Mouse (Mus musculus): Measurements from ENCODE around the gene Actl6a. TPM values are rescaled to one million over a fixed set of nuclear protein-coding genes. Genes with fewer than 3 reads are reported as not detected.
A peak's percentile ranks its signal among the peaks of the same experiment; 100 is the strongest.

Gene Actl6a
- total and polyA plus RNA-seq, 2 experiments from 2014 or later, result 58.0 to 68.2 TPM

- Histone ChIP-seq H3K9me3 (replicated peaks; ENCODE audit: control insufficient read depth, low read length) (no peaks in the 10 kb centered on the region), H3K36me3 (replicated peaks; ENCODE audit: control insufficient read depth, insufficient read depth, low read length) (peaks cover 93% of the 10 kb centered on the region), H3K27ac (ENCODE audit: low read depth) (no peak overlapping the region), H3K27me3 (ENCODE audit: control insufficient read depth, insufficient read depth, low read length) (no peaks in the 10 kb centered on the region), H3K4me1 (ENCODE audit: control insufficient read depth, insufficient read depth) (no peaks in the 10 kb centered on the region), H3K4me2 (ENCODE audit: low read depth, low read length) (no peak overlapping the region), H3K4me3 (ENCODE audit: low read depth, low read length) (no peak overlapping the region), H3K9ac (replicated peaks; ENCODE audit: low read depth, low read length) (no peak overlapping the region)
- 92% methylated on average over 5 of the region's 5 CpGs for WGBS
- DNase-seq (ENCODE audit: low spot score) (no peak), ATAC-seq (ENCODE audit: insufficient read depth, low read depth) (no peak)
- TF ChIP-seq EP300 (IDR thresholded peaks at IDR 0.05; ENCODE audit: low read depth) (no peak), CTCF (IDR thresholded peaks at IDR 0.05; ENCODE audit: low read depth) (no peak)
Measured at GRCm38 (mm10) chr3:32718271-32718670, 12.2 kb downstream of the Actl6a start.

GRCm38 (mm10) chr3:32724191-32724590 lies 18.1 kb downstream of the Actl6a start:
- Histone ChIP-seq H3K9me3 (replicated peaks; ENCODE audit: control insufficient read depth, low read length) (no peaks in the 10 kb centered on the region), H3K27me3 (ENCODE audit: control insufficient read depth, insufficient read depth, low read length) (no peaks in the 10 kb centered on the region), H3K4me2 (ENCODE audit: low read depth, low read length) (no peak overlapping the region), H3K4me3 (ENCODE audit: low read depth, low read length) (no peak overlapping the region), H3K36me3 (replicated peaks; ENCODE audit: control insufficient read depth, insufficient read depth, low read length) (peaks cover 94% of the 10 kb centered on the region), H3K9ac (replicated peaks; ENCODE audit: low read depth, low read length) (no peak overlapping the region), H3K4me1 (ENCODE audit: control insufficient read depth, insufficient read depth) (no peaks in the 10 kb centered on the region), H3K27ac (ENCODE audit: low read depth) (no peak overlapping the region)
- 95% methylated on average over 7 of the region's 7 CpGs for WGBS
- no peak for ATAC-seq (ENCODE audit: insufficient read depth, low read depth)
- no peak for TF ChIP-seq EP300 (IDR thresholded peaks at IDR 0.05; ENCODE audit: low read depth)
- TF ChIP-seq CTCF (IDR thresholded peaks at IDR 0.05; ENCODE audit: low read depth), result no peak
- no peak for DNase-seq (ENCODE audit: low spot score)

- H3K9ac ChIP-seq (replicated peaks; ENCODE audit: low read depth, low read length), result no peak overlapping the region
- H3K36me3 ChIP-seq (replicated peaks; ENCODE audit: control insufficient read depth, insufficient read depth, low read length), result peaks cover 92% of the 10 kb centered on the region
- H3K4me3 ChIP-seq (ENCODE audit: low read depth, low read length), result no peak overlapping the region
- no peak for DNase-seq (ENCODE audit: low spot score)
- TF ChIP-seq EP300 (IDR thresholded peaks at IDR 0.05; ENCODE audit: low read depth), result no peak
- no peak for TF ChIP-seq CTCF (IDR thresholded peaks at IDR 0.05; ENCODE audit: low read depth)
- H3K9me3 ChIP-seq (replicated peaks; ENCODE audit: control insufficient read depth, low read length), result no peaks in the 10 kb centered on the region
- no peak overlapping the region for H3K4me2 ChIP-seq (ENCODE audit: low read depth, low read length)
- no peak for ATAC-seq (ENCODE audit: insufficient read depth, low read depth)
- H3K4me1 ChIP-seq (ENCODE audit: control insufficient read depth, insufficient read depth), result no peaks in the 10 kb centered on the region
- no peak overlapping the region for H3K27ac ChIP-seq (ENCODE audit: low read depth)
- 83% methylated on average over 5 of the region's 5 CpGs for WGBS
- no peaks in the 10 kb centered on the region for H3K27me3 ChIP-seq (ENCODE audit: control insufficient read depth, insufficient read depth, low read length)
Measured at GRCm38 (mm10) chr3:32725951-32726350, 19.9 kb downstream of the Actl6a start.

- 77% methylated on average over 4 of the region's 4 CpGs for WGBS
- peaks cover 92% of the 10 kb centered on the region for H3K36me3 ChIP-seq (replicated peaks; ENCODE audit: control insufficient read depth, insufficient read depth, low read length)
- no peak for ATAC-seq (ENCODE audit: insufficient read depth, low read depth)
- H3K4me2 ChIP-seq (ENCODE audit: low read depth, low read length), result no peak overlapping the region
- H3K9ac ChIP-seq (replicated peaks; ENCODE audit: low read depth, low read length), result no peak overlapping the region
- H3K27ac ChIP-seq (ENCODE audit: low read depth), result no peak overlapping the region
- no peaks in the 10 kb centered on the region for H3K27me3 ChIP-seq (ENCODE audit: control insufficient read depth, insufficient read depth, low read length)
- no peaks in the 10 kb centered on the region for H3K4me1 ChIP-seq (ENCODE audit: control insufficient read depth, insufficient read depth)
- no peak overlapping the region for H3K4me3 ChIP-seq (ENCODE audit: low read depth, low read length)
- DNase-seq (ENCODE audit: low spot score), result no peak
- TF ChIP-seq EP300 (IDR thresholded peaks at IDR 0.05; ENCODE audit: low read depth) (no peak), CTCF (IDR thresholded peaks at IDR 0.05; ENCODE audit: low read depth) (no peak)
- no peaks in the 10 kb centered on the region for H3K9me3 ChIP-seq (replicated peaks; ENCODE audit: control insufficient read depth, low read length)
Measured at GRCm38 (mm10) chr3:32727861-32728260, 21.8 kb downstream of the Actl6a start.

- H3K4me3 ChIP-seq (ENCODE audit: low read depth, low read length), result peak within 1 kb of the TSS; percentile 91
- H3K36me3 ChIP-seq (replicated peaks; ENCODE audit: control insufficient read depth, insufficient read depth, low read length), result peaks cover 26% of the 10 kb centered on the region
- peak within 1 kb of the TSS; percentile 94 for H3K27ac ChIP-seq (ENCODE audit: low read depth)
- H3K27me3 ChIP-seq (ENCODE audit: control insufficient read depth, insufficient read depth, low read length), result no peaks in the 10 kb centered on the region
- no peak for TF ChIP-seq CTCF (IDR thresholded peaks at IDR 0.05; ENCODE audit: low read depth)
- TF ChIP-seq EP300 (IDR thresholded peaks at IDR 0.05; ENCODE audit: low read depth), result 0 out of 2 replicates have a peak, but pooled peaks have one; percentile 54
- peak within 1 kb of the TSS; percentile 65 for H3K4me2 ChIP-seq (ENCODE audit: low read depth, low read length)
- H3K9me3 ChIP-seq (replicated peaks; ENCODE audit: control insufficient read depth, low read length), result no peaks in the 10 kb centered on the region
- DNase-seq (ENCODE audit: low spot score) (peak; percentile 99), ATAC-seq (ENCODE audit: insufficient read depth, low read depth) (peak; percentile 96)
- WGBS, result under 1% methylated on average over 62 of the region's 62 CpGs
- H3K9ac ChIP-seq (replicated peaks; ENCODE audit: low read depth, low read length), result peak within 1 kb of the TSS; percentile 93
- H3K4me1 ChIP-seq (ENCODE audit: control insufficient read depth, insufficient read depth), result peaks cover 31% of the 10 kb centered on the region
Measured at GRCm38 (mm10) chr3:32736244-32737171, 30.4 kb downstream of the Actl6a start, which contains the start of gene Ndufb5. TSS of gene Ndufb5 (plus strand) at chr3:32736990.

Measured in heart, postnatal 0 days (tissue).